Mouse (Mus musculus) embryonic facial prominence, embryonic 14.5 days (tissue): ENCODE measurements at regions not wholly inside any gene's neighbourhood (a gene's known extent, or its start where the extent isn't known, plus 50 kb on each side); places are given as distances from the start of the nearest gene placed in this dataset.

Source experiments
- ATAC-seq: fragments of 200-750 bp; cut with Nextera tagmentation; 2 replicates; pipeline ENCODE4 v1.8.0; 2017; ENCODE audit warnings: low read depth, moderate number of reproducible peaks, moderate TSS enrichment
- DNase-seq: peaks from one replicate; pipeline ENCODE4 v3.0.0-alpha.2; 2015; ENCODE audit warnings: low spot score
- H3K27ac ChIP-seq: fragments of 300-500 bp; sonication (generic); replicated peaks from 2 replicates; pipeline ENCODE4 v1.5.1; 2014; ENCODE audit warnings: low read depth, mild to moderate bottlenecking, low read length, moderate library complexity
- H3K27me3 ChIP-seq: fragments of 300-500 bp; sonication (generic); replicated peaks from 2 replicates; pipeline ENCODE4 v1.6.1; 2014; ENCODE audit warnings: low read length; ENCODE audit not compliant: control insufficient read depth, insufficient read depth
- H3K36me3 ChIP-seq: fragments of 300-500 bp; sonication (generic); 2 replicates; pipeline ENCODE4 v1.6.1; 2014; ENCODE audit warnings: low read length, mixed read lengths; ENCODE audit not compliant: control insufficient read depth, insufficient read depth
- H3K4me1 ChIP-seq: fragments of 300-500 bp; sonication (generic); 2 replicates; pipeline ENCODE4 v1.6.1; 2014; ENCODE audit warnings: antibody characterized with exemption, low read length; ENCODE audit not compliant: control insufficient read depth, insufficient read depth
- H3K4me2 ChIP-seq: fragments of 300-500 bp; sonication (generic); 2 replicates; pipeline ENCODE4 v1.6.1; 2014; ENCODE audit warnings: low read depth, mild to moderate bottlenecking, low read length, moderate library complexity, mixed read lengths
- H3K4me3 ChIP-seq: fragments of 300-500 bp; sonication (generic); 2 replicates; pipeline ENCODE4 v1.5.1; 2014; ENCODE audit warnings: low read depth, mild to moderate bottlenecking, low read length
- H3K9ac ChIP-seq: fragments of 300-500 bp; sonication (generic); 2 replicates; pipeline ENCODE4 v1.6.1; 2014; ENCODE audit warnings: low read depth, mild to moderate bottlenecking, low read length, moderate library complexity, mixed read lengths
- H3K9me3 ChIP-seq: fragments of 300-500 bp; sonication (generic); 2 replicates; pipeline ENCODE4 v1.6.1; 2016; ENCODE audit warnings: low read length; ENCODE audit not compliant: control insufficient read depth
- whole genome bisulfite sequencing: fragments of 180-500 bp; shearing (Covaris S2); extraction: QIAGEN DNeasy Blood & Tissue Kit; methylation state at CpG from one replicate; pipeline ENCODE4 v1.1.7; 2014; 5-methylcytosine and 5-hydroxymethylcytosine counted together

DNA sequence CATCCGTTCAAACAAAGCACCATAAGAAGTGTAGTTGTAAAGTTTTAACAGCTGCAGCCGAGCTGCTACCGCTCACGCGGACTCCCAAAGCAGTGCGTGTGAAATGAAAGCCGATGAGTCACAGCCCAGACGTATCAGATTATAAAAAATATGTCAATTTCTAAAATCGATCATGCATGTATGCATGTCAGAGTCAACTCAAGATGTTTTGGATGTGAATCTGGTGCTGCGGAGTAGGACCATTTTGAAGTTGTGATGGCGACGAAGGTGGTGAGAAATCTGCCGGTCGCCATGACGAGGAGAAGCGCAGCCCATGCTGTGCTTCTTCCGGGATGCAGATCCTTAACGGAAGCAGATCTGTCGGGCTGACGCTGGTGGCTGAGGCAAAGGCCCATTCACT, 93.5 kb downstream of the Aldh8a1 start:
- H3K9me3 ChIP-seq, result no peaks in the 10 kb centered on the region

DNA sequence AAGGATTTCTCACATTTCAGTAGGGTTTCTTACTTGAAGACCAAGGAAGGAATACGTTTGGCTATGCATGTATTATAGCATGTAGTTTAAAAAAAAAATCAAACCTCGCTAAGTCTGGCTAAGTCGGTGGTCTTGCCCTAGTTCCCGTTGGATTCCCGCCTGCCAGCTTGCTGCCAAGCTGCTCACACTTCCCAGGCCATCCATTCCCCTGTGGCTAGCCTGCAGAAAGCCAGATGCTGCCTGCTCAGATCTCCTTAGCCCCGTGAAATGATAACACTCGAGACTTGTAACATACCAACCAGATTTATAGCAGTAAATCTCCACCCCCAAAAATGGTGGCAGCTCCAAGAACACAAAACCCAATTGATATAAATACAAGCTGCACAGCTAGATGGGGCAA, 97.2 kb downstream of the Aldh8a1 start:
- DNase-seq (peak; percentile 61), ATAC-seq (no peak)
- no peaks in the 10 kb centered on the region for H3K9me3 ChIP-seq
- no peaks in the 10 kb centered on the region for H3K36me3 ChIP-seq
- WGBS, result 48% methylated on average over 7 of the region's 7 CpGs
- H3K4me1 ChIP-seq, result 0 out of 2 replicates have a peak, but pooled peaks cover 3% of the 10 kb centered on the region
- no peak overlapping the region for H3K4me3 ChIP-seq
- H3K27me3 ChIP-seq, result no peaks in the 10 kb centered on the region
- no peak overlapping the region for H3K4me2 ChIP-seq
- no peak overlapping the region for H3K9ac ChIP-seq
- no peak overlapping the region for H3K27ac ChIP-seq

More for the DNA sequence above, 93.5 kb downstream of the Aldh8a1 start:
- peaks cover 5% of the 10 kb centered on the region; the same call in 1 of the 2 replicates for H3K4me1 ChIP-seq
- H3K4me3 ChIP-seq, result no peak overlapping the region
- WGBS, result 60% methylated on average over 20 of the region's 20 CpGs
- no peaks in the 10 kb centered on the region for H3K27me3 ChIP-seq
- H3K36me3 ChIP-seq, result no peaks in the 10 kb centered on the region
- peak overlapping the region; percentile 26 for H3K4me2 ChIP-seq
- H3K27ac ChIP-seq, result no peak overlapping the region
- DNase-seq (no peak), ATAC-seq (no peak)
- 0 out of 2 replicates have a peak overlapping the region, but pooled peaks have one; percentile 20 for H3K9ac ChIP-seq

DNA sequence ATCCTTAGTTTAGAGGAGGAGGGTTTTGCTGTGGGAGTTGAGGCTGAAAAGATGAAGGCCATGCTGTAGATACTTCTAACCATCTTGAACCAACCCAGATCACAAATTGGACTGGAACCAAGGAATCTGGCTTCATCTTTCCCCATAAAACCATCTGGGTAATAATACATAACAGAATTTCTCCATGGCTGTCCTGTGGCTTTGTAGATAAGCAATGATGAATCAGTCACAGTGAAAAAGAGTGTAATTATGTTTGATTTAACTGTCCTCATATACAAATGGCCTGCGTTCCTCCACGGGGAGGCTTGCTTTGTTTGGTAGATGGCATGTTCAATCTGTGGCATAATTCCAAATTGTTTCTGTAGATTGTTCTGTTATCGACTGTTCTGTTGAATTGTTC, 100.9 kb downstream of the Aldh8a1 start:
- 0 out of 2 replicates have a peak, but pooled peaks cover 3% of the 10 kb centered on the region for H3K4me1 ChIP-seq
- H3K27me3 ChIP-seq, result no peaks in the 10 kb centered on the region
- H3K4me2 ChIP-seq, result no peak overlapping the region
- WGBS, result 79% methylated on average over 3 of the region's 3 CpGs
- peaks cover 10% of the 10 kb centered on the region; the same call in 1 of the 2 replicates for H3K9me3 ChIP-seq
- no peak overlapping the region for H3K9ac ChIP-seq
- ATAC-seq, result no peak
- no peak overlapping the region for H3K4me3 ChIP-seq
- H3K36me3 ChIP-seq, result no peaks in the 10 kb centered on the region
- no peak overlapping the region for H3K27ac ChIP-seq
- no peak for DNase-seq

DNA sequence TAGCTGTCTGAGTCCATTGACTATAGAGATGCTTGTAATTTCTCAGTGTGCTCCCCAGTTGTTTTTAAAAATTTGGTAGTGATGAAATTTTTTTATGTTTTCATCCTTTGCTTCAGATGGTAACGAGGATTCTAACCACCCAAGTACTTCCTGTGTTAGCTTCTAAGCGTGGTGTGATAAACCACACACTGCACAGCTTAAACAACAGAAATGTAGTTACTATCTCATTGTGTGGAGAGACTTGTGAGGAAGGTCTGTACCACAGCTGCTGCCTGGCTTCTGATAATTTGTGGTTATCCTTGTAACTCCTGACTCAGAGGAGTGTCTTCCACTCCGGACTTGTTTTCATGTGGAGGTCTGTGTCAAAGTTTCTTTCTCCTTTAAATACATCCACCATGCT, 102.3 kb downstream of the Aldh8a1 start:
- DNase-seq (no peak), ATAC-seq (no peak)
- Histone ChIP-seq H3K4me3 (no peak overlapping the region), H3K4me1 (0 out of 2 replicates have a peak, but pooled peaks cover 3% of the 10 kb centered on the region), H3K27ac (no peak overlapping the region), H3K4me2 (no peak overlapping the region), H3K36me3 (no peaks in the 10 kb centered on the region), H3K9ac (no peak overlapping the region), H3K27me3 (no peaks in the 10 kb centered on the region), H3K9me3 (peaks cover 10% of the 10 kb centered on the region; the same call in 1 of the 2 replicates)
- 76% methylated on average over 3 of the region's 3 CpGs for WGBS

DNA sequence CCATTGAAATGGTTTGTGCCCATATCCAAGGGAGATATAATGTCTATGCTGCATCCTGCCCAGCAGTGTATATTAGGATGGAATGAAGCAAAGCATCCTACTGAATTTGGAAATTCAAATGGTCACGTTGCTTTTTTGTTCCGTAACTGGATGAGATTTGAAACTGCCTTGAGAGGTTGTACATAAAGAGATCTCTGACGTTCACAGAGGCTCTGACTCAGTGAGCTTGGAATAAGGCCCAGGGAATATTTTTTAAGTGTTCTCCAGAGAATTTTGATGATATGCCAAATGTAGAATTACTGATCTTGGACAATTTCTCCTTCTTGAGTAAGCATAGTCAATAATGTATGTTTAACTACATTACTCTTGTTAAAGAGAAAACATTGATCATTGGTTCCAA, 104.2 kb downstream of the Aldh8a1 start:
- no peaks in the 10 kb centered on the region for H3K36me3 ChIP-seq
- H3K27me3 ChIP-seq, result no peaks in the 10 kb centered on the region
- 0 out of 2 replicates have a peak, but pooled peaks cover 3% of the 10 kb centered on the region for H3K4me1 ChIP-seq
- H3K9me3 ChIP-seq, result peaks cover 10% of the 10 kb centered on the region; the same call in 1 of the 2 replicates
- H3K27ac ChIP-seq, result no peak overlapping the region
- WGBS, result 87% methylated on average over 3 of the region's 3 CpGs
- no peak overlapping the region for H3K4me2 ChIP-seq
- ATAC-seq (no peak), DNase-seq (no peak)
- H3K9ac ChIP-seq, result no peak overlapping the region
- H3K4me3 ChIP-seq, result no peak overlapping the region

DNA sequence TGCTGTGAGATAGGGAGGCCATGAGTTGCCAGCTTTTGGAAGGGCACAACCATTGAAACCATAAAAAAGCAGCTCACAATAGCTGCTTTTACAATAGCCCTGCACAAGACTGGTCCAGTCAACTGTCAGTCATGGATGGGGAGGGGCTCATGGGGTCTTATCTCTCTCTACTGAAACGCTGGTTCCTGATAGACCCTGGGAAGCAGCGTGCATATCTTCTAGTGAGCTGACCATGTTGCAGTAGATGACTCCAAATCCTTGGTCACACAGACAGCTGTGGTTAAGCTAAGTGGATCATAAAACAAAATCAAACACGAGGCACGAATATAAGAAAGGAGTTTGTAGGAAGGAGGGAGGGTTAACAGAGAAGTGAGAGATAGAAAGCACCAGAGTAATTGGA, 105.0 kb downstream of the Aldh8a1 start:
- Histone ChIP-seq H3K27me3 (no peaks in the 10 kb centered on the region), H3K27ac (no peak overlapping the region), H3K9ac (no peak overlapping the region), H3K4me2 (no peak overlapping the region), H3K4me3 (no peak overlapping the region), H3K9me3 (peaks cover 10% of the 10 kb centered on the region; the same call in 1 of the 2 replicates), H3K4me1 (0 out of 2 replicates have a peak, but pooled peaks cover 3% of the 10 kb centered on the region), H3K36me3 (no peaks in the 10 kb centered on the region)
- ATAC-seq (no peak), DNase-seq (no peak)
- WGBS, result 78% methylated on average over 4 of the region's 4 CpGs

DNA sequence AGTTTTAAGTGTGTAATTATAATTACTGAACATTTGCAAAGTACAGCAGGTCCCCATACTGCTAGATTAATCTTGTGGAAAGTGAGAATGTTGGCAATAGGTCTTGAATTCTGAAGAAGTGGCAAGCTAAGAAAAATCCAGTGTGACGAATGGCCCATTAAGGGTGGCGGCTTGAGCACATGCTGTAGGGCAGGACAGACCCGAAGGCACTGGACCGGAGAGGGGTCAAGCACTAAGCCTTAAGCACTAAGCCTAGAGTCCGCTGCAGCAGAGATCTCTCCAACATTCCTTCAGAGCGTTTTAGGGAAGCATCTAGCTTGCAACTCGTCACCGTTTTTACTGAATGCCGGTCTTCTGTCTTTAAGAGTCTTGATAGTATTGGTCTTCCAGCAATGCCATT, 105.6 kb downstream of the Aldh8a1 start:
- Histone ChIP-seq H3K4me1 (0 out of 2 replicates have a peak, but pooled peaks cover 2% of the 10 kb centered on the region), H3K9ac (no peak overlapping the region), H3K36me3 (no peaks in the 10 kb centered on the region), H3K4me3 (no peak overlapping the region), H3K9me3 (peaks cover 10% of the 10 kb centered on the region; the same call in 1 of the 2 replicates), H3K27ac (no peak overlapping the region), H3K27me3 (no peaks in the 10 kb centered on the region), H3K4me2 (no peak overlapping the region)
- ATAC-seq (no peak), DNase-seq (no peak)
- WGBS, result 73% methylated on average over 9 of the region's 9 CpGs

DNA sequence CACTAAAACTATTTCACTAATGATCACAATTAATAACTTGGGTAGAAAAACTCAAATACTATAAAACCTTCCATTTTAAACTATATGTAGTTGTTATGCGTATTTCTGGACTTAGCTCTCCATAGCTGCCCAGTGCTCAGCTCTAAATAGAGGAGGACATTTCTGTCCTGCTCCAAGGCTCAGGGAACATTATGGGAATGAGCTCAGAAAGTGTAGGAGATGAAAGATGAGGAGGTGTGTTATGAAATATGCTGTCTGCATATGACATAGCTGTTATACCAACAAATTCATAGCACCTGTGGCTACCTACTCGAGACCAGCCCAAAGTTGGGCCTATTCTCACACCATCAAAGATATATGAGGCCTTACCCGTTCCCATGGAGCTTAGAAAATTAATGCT, 106.3 kb downstream of the Aldh8a1 start:
- Histone ChIP-seq H3K9ac (no peak overlapping the region), H3K4me1 (no peaks in the 10 kb centered on the region), H3K27me3 (no peaks in the 10 kb centered on the region), H3K4me3 (no peak overlapping the region), H3K4me2 (no peak overlapping the region), H3K36me3 (no peaks in the 10 kb centered on the region), H3K9me3 (peaks cover 10% of the 10 kb centered on the region; the same call in 1 of the 2 replicates), H3K27ac (no peak overlapping the region)
- DNase-seq, result no peak
- WGBS, result 90% methylated on average over 3 of the region's 3 CpGs
- no peak for ATAC-seq

DNA sequence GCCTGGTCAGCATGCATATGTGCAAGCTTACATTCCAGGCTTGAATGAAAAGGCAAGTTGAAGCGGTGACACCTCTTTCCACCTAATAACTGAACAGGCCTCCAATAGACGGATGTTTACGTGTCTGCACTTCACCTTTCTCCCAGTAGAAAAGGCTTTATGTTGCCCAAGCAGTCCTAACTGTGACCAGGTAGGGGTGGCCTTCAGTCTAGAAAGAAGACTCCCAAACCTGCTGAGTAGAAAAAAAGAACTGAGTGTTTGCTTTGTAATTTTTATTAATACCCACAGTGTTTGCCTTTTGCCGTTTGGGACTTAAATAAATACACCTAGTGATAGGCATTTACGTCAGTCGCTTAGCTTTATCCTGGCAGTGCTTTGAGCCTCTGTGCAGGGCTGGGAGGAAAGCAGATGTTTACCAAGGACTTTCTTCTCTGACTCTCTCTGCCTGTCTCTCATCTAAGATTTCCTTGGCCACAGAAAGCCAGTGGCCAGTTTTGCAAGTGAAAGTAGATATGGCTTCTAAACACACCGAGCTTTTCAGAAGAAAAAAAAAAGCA, 104.5 kb upstream of the 1700020N01Rik start:
- ATAC-seq, result no peak
- no peak overlapping the region for H3K4me3 ChIP-seq
- H3K4me2 ChIP-seq, result no peak overlapping the region
- no peak overlapping the region for H3K27ac ChIP-seq
- H3K4me1 ChIP-seq, result no peaks in the 10 kb centered on the region
- no peaks in the 10 kb centered on the region for H3K9me3 ChIP-seq
- no peaks in the 10 kb centered on the region for H3K36me3 ChIP-seq
- H3K27me3 ChIP-seq, result no peaks in the 10 kb centered on the region
- WGBS, result 73% methylated on average over 7 of the region's 7 CpGs
- DNase-seq, result no peak
- H3K9ac ChIP-seq, result no peak overlapping the region
